ENCODE assay signal across 11 mouse cellular contexts in genomic region chr17:72720753-72721152, GRCm38 (mm10).
DNase-seq lines count a peak whose midpoint lies in the region; ATAC-seq and TF ChIP-seq lines count a peak whose summit lies in the region.
"Had no signal": no experiment of that assay in that cellular context is flagged by ENCODE, and none has a peak within 500 bp of the region (broad histone marks: within the 10 kb centered on the region; RNA-seq: fewer than 3 reads in every experiment).

No protein-coding gene starts in this region.

- no peak overlapping the region for H3K4me2 ChIP-seq in kidney, embryonic 14.5 days (replicated peaks; ENCODE audit: low read depth, low read length)
- H3K4me2 ChIP-seq in CH12.LX (ENCODE audit: insufficient read depth, low read depth, poor library complexity, severe bottlenecking), result no peak overlapping the region
- H3K4me2 ChIP-seq in midbrain, embryonic 11.5 days, result no peak overlapping the region
- H3K4me2 ChIP-seq: midbrain, embryonic 12.5 days had no signal

- no peak overlapping the region for H3K4me3 ChIP-seq in kidney, embryonic 14.5 days (ENCODE audit: low read length)
- no peak overlapping the region for H3K4me3 ChIP-seq in CH12.LX (replicated peaks in 1 of 3; ENCODE audit: low read depth in 2 of 3, low read length in 2 of 3, poor library complexity in 1 of 3)
- H3K4me3 ChIP-seq in midbrain, embryonic 11.5 days (ENCODE audit: low read depth, low read length), result no peak overlapping the region
- H3K4me3 ChIP-seq: midbrain, embryonic 12.5 days had no signal

- no peaks in the 10 kb centered on the region for H3K9me3 ChIP-seq in kidney, embryonic 14.5 days (ENCODE audit: control insufficient read depth, low read length)
- H3K9me3 ChIP-seq in CH12.LX (replicated peaks; ENCODE audit: low read length), result no peaks in the 10 kb centered on the region
- no peaks in the 10 kb centered on the region for H3K9me3 ChIP-seq in midbrain, embryonic 11.5 days (ENCODE audit: control insufficient read depth, low read length)
- H3K9me3 ChIP-seq: midbrain, embryonic 12.5 days had no signal

- DNase-seq in kidney, adult 9 months, result peak; percentile 35
- DNase-seq in CH12.LX (ENCODE audit: extremely low read depth), result peak; percentile 2
- DNase-seq in embryo, embryonic 11.5 days (ENCODE audit: low read depth, low spot score), result peak; percentile 4
- no peak for DNase-seq in midbrain, embryonic 11.5 days (ENCODE audit: low spot score, missing footprints)
- no peak for DNase-seq in ovary, postnatal 36 days (ENCODE audit: low spot score)
- no peak for DNase-seq in heart, adult 8-10 months (ENCODE audit: low spot score)
- no peak for DNase-seq in left cerebral cortex, postnatal 25 days (ENCODE audit: low spot score in 2 of 2)
- DNase-seq: gastrocnemius, postnatal 36 days had no signal

- H3K36me3 ChIP-seq in kidney, embryonic 14.5 days (ENCODE audit: control insufficient read depth, insufficient read depth, low read length), result no peaks in the 10 kb centered on the region
- H3K36me3 ChIP-seq in CH12.LX (replicated peaks in 1 of 2; ENCODE audit: control insufficient read depth in 1 of 2, insufficient read depth in 1 of 2, low read length in 1 of 2), result no peaks in the 10 kb centered on the region
- no peaks in the 10 kb centered on the region for H3K36me3 ChIP-seq in midbrain, embryonic 11.5 days (ENCODE audit: control insufficient read depth, insufficient read depth, low read length)
- H3K36me3 ChIP-seq: G1E; midbrain, embryonic 12.5 days had no signal

- H3K4me1 ChIP-seq in kidney, embryonic 14.5 days (ENCODE audit: control insufficient read depth, insufficient read depth, low read length), result no peaks in the 10 kb centered on the region
- no peaks in the 10 kb centered on the region for H3K4me1 ChIP-seq in CH12.LX (ENCODE audit: control insufficient read depth in 1 of 2, insufficient read depth in 2 of 2)
- no peaks in the 10 kb centered on the region for H3K4me1 ChIP-seq in midbrain, embryonic 11.5 days (ENCODE audit: control insufficient read depth, insufficient read depth, low read length)
- H3K4me1 ChIP-seq: midbrain, embryonic 12.5 days had no signal

- dilution Hi-C loops in CH12.LX (cut with MboI; ENCODE audit: extremely low pct_ligation_motif_present, extremely low pct_unique_long_range_greater_than_20kb, low sequenced_read_pairs), result no loop called here

- TF ChIP-seq RAD21 in CH12.LX (IDR thresholded peaks at IDR 0.05; ENCODE audit: low read depth, low read length), result peak; percentile 41

- H3K27ac ChIP-seq in kidney, embryonic 14.5 days (ENCODE audit: low read depth, low read length), result no peak overlapping the region
- no peak overlapping the region for H3K27ac ChIP-seq in CH12.LX (ENCODE audit: insufficient read depth, low read depth)
- no peak overlapping the region for H3K27ac ChIP-seq in midbrain, embryonic 11.5 days (ENCODE audit: low read depth, low read length)

- in situ Hi-C loops in CH12.LX (cut with MboI; ENCODE audit: low pct_ligation_motif_present, low pct_unique_long_range_greater_than_20kb, low sequenced_read_pairs), result no loop called here

- intact Hi-C loops in left cerebral cortex, postnatal 25 days (cut with DNase I), result loop anchor here (10.0 kb wide), 1 partner anchor 116 kb away; the partner anchor contains the start of gene Alk

- peak in 1 of 2 experiments; percentile 60; a peak in 2 of 4 replicates for TF ChIP-seq CTCF in CH12.LX (conservative IDR thresholded peaks at IDR 0.05 in 1 of 2, IDR thresholded peaks at IDR 0.05 in 1 of 2; ENCODE audit: low read depth in 2 of 2, low read length in 2 of 2)

- H3K79me2 ChIP-seq in CH12.LX (replicated peaks; ENCODE audit: control insufficient read depth, extremely low read depth, insufficient read depth, poor library complexity, severe bottlenecking), result no peaks in the 10 kb centered on the region

- TF ChIP-seq POLR2A in CH12.LX (IDR thresholded peaks at IDR 0.05; ENCODE audit: low read depth, low read length), result no peak

- H3K9ac ChIP-seq in kidney, embryonic 14.5 days (ENCODE audit: low read depth, low read length), result no peak overlapping the region
- H3K9ac ChIP-seq in CH12.LX (ENCODE audit: insufficient read depth, low read depth), result no peak overlapping the region
- H3K9ac ChIP-seq in midbrain, embryonic 11.5 days (ENCODE audit: low read length), result no peak overlapping the region
- H3K9ac ChIP-seq: midbrain, embryonic 12.5 days had no signal

- no peak for TF ChIP-seq EP300 in CH12.LX (IDR thresholded peaks at IDR 0.05; ENCODE audit: low read length)

- WGBS in kidney, embryonic 14.5 days, result 51% methylated on average over 7 of the region's 7 CpGs
- 52% methylated on average over 7 of the region's 7 CpGs for WGBS in midbrain, embryonic 11.5 days

- no peak for ATAC-seq in kidney, embryonic 14.5 days (ENCODE audit: low FRiP score, low TSS enrichment)
- ATAC-seq in midbrain, embryonic 11.5 days (ENCODE audit: low FRiP score), result 0 out of 2 replicates have a peak, but pooled peaks have one; percentile 38

- H3K27me3 ChIP-seq in kidney, embryonic 14.5 days (ENCODE audit: control insufficient read depth, insufficient read depth, low read length), result no peaks in the 10 kb centered on the region
- H3K27me3 ChIP-seq in CH12.LX (replicated peaks), result peaks cover 16% of the 10 kb centered on the region
- H3K27me3 ChIP-seq in midbrain, embryonic 11.5 days (ENCODE audit: control insufficient read depth, insufficient read depth, low read length), result no peaks in the 10 kb centered on the region
- H3K27me3 ChIP-seq: midbrain, embryonic 12.5 days had no signal

TF ChIP-seq in CH12.LX, 34 proteins besides CTCF, POLR2A, EP300 and RAD21:
- no peak for TF ChIP-seq TBP (conservative IDR thresholded peaks at IDR 0.05; ENCODE audit: low read depth, low read length)
- TF ChIP-seq ZMIZ1 (IDR thresholded peaks at IDR 0.05; ENCODE audit: low read depth, low read length), result no peak
- TF ChIP-seq SMC3 (IDR thresholded peaks at IDR 0.05; ENCODE audit: low read depth, low read length), result peak; percentile 62

Comparison
In these comparisons a context has a peak if more than half of its experiments do, and no peak if none do; other contexts are left out.
1. DNase-seq: peak in kidney, adult 9 months (single experiment), CH12.LX (single experiment) and embryo, embryonic 11.5 days (single experiment); none in midbrain, embryonic 11.5 days (single experiment), ovary, postnatal 36 days (single experiment), heart, adult 8-10 months (single experiment) and left cerebral cortex, postnatal 25 days (0 of 2).